Mouse (Mus musculus): Measurements from ENCODE around the gene Cux1. TPM values are rescaled to one million over a fixed set of nuclear protein-coding genes. Genes with fewer than 3 reads are reported as not detected.

Cux1 gene
- total RNA-seq, 2 experiments from 2014 or later = 97.4 to 110 TPM

DNA sequence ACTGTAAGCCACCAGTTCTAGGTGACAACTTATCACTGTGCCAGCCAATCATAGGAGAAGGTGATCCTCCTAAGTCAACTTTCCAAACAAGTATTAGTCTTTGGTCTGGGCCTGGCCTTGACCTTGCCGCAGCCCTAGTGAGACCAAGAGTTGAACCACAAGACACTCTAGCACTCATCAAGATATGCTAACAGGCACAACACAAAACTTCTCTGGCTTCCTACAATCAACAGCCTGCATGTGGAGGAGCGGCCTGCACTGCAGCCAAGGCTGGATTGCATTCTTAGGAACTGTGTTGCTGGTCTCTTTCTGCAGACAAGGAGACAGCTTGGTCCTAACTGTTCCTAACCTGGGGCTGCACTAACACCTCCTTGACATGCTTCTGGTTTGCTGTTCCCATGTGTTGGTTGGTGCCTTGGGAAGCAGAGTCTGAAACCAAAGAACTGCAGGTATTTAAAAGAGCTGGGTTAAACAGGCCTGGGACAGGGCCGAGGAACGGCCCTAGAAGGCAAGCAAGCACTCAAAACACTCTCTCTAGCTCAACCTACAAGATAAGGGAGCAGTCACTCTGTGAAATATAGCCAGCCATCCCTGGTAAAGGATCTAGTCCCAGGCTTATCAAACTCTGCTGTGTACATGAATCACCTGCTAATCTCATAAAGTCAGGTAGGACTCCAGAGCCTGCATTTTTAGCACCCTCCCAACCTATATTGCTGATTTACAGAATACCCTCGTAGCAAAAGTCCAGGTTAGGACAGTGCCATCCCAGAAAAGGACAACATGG lies 27.0 kb downstream of the Cux1 start:
- no peak for DNase-seq

DNA sequence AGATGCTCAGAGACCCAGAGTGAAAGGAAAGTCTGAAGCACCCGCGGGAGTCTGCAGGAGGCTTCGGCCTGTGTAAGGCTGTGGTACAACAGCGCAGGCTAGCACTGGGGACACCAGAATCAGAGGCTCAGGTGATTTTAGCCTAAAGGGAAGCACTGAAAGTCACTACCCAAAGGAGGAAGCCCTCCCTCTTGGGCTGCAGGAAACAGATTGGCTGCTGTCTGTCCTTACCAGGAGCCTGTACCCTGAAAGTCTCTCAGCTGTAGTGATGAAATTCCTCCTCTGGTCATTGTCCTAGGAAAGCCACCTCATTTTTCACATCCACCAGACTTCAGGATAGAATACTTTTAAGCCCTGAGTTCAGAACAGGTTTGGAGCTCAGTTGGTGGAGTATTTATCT lies 30.5 kb downstream of the Cux1 start:
- DNase-seq = no peak

GRCm38 (mm10) chr5:136535976-136536725 lies 31.1 kb downstream of the Cux1 start:
- no peak for DNase-seq

DNA sequence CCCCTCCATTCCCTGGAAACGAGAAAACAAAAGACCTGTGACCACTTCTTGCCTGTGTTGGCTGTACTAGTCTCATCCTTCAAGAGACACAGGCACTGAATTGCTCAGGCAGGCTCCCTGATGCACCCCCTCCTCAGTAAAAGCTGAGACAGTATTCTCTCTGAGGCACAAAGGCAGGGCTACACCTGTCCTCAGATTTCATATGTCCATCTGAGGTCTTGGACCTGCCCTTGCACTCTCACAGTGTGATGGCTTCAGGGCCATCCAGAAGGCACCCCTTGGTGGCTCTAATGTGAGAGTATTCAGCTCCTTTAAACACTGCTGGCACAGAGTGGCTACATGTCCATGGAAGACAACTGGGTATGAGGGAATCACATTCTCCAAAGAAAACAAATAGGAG lies 32.1 kb downstream of the Cux1 start:
- no peak for DNase-seq

DNA sequence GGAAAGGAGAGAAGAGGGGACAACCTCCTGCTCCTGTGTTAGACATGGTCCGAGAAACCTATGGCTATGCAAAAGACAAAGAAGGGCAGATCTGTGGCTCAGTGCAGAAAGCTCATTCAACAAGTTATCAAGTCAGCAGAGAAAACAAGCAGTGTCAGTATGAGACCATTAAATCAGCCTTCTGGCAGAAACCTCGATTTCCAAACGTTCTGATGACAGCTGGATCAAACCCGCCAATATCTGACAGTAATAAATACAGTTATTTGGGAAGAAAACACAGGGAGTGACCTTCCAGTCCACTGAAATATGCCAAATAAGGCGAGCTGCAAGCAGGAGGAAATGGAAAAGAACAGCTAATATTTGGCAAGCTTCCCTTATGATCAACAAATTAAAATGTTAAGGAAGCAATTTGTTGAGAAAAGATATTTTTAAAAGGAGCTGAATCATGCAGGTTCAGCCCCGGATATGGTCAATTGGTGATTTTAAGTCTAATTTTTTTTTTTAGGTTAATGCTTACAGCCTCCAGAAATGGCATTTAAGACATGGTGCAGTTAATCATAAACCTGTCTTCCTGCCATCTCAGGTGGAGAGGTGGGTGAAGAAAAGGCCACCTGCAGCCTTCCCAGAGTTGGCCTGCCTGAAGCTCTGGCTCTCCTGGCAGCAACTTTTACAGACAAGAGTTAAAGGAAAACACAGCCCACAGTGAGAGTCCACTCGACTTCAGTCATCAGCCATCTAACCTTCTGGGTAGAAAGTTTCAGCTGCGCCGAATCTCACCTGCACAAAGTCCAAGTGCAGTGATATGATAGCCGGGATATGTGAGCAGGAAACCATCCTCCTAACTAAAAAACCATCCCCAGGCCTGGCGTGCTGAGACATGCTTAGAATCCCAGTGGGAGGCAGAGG lies 33.7 kb downstream of the Cux1 start:
- no peak for DNase-seq

GRCm38 (mm10) chr5:136531674-136532365 lies 35.5 kb downstream of the Cux1 start:
- DNase-seq = no peak

DNA sequence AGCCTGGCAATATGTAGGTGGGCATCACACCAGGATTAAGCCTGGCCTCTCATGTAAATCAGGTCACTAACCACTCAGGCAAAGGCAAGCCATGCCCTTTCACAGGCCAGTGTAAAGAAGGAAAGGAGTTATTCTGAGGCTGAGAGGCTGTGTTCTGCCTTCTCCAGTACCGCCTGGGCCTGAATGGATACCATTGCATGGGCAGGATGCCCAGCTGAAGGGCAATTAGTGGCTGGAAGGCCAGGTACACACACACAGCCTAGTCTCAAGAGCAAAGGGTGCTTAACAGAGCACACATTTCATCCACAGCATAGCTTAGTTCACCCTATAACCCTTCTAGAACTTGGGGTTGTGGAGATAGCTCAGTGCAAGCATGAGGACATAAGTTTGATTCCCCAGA lies 36.4 kb downstream of the Cux1 start:
- DNase-seq = no peak

GRCm38 (mm10) chr5:136529165-136529564 lies 38.1 kb downstream of the Cux1 start:
- DNase-seq = peak in 1 of 2 experiments; percentile 39

DNA sequence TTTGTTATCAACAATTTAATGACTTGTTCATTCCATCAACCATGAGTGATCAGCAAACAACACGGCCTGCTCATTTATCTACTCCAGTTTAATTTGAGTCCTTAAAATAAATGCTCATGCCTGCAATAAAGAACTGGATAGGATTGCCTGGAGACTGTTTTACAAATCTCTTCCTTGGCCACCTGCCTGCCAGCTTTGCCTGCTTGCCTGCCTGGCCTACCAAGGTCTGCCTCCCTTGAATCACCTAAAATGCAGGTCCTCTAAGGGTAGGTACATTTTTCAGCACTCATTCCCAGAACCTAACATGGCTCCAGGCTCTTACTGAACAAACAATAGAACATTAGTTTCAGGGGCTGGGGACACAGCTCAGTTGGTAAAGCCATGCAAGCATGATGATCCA lies 39.4 kb downstream of the Cux1 start:
- DNase-seq = no peak

- DNase-seq = no peak
Observed at GRCm38 (mm10) chr5:136526545-136526909, 40.8 kb downstream of the Cux1 start.

DNA sequence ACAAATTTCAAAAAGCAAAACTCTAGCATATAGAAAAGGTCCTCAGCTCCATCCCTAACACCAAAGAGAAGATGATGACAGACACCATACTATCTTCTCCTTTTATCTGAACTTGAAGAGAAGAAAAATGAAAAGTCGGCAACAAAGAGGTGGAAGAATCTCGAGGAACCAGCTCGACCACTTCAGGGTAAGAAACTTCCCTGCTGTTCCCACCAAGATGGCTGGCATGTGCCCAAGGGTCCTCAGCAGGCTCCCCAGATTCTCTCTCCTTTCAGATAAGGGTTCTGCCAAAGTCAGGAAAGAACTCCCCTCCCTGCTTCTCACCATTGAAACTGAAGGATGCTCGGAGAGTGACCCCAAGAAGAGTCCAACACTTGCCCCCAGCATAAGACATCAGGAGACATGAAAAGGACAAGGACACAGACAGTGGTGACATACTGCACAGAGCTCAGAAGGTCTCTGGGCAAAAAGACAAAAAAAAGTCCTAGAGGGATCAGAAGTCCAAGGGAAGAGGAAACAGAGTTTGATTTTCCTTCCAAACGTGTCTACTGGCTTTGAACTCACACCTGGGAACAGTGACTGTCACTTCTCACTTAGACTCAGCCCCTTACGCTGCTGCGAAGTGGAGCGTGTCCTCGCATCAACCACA lies 41.3 kb downstream of the Cux1 start:
- DNase-seq = no peak

GRCm38 (mm10) chr5:136522843-136523463 lies 44.3 kb downstream of the Cux1 start:
- DNase-seq = peak in 1 of 2 experiments; percentile 30

DNA sequence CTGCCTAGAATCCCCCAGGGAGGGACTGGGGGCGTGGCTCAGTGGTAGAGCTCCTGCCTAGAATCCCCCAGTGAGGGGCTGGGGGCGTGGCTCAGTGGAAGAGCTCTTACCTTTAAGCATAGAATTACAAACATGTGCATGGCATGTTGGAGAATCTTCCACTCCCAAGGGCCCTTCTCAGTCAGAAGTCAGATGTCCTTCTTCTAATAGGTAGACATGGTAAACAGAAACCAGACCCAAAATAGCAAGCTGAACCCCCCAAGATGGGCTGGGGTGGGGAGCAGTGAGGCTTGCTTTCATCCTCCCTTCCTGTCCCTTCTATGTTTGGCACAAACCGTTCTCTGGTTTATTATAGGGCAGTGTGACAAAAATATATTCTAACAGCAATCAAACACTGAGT lies 45.6 kb downstream of the Cux1 start:
- no peak for DNase-seq

- no peak for DNase-seq
Observed at GRCm38 (mm10) chr5:136518648-136519437, 48.4 kb downstream of the Cux1 start.

DNA sequence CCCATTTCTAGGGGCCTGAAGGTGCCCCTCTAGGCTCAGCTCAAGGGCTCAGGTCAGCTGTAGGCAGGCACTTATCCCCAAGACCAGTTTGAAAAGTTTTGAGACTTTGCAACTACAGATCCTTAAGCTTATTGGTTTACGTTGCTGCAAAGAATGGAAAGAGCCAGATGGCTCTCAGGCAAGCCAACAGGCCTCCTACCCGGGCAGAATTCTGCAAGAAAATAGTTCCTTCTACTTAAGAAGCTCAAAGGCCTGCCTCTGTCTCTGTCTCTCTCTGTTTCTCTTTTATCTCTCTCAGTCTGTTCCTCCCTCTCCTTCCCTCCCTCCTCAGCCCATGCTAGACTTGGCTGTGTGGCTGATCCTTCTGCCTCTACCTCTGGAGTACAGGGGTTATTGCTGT lies 49.8 kb downstream of the Cux1 start:
- no peak for DNase-seq

- DNase-seq = no peak
Observed at GRCm38 (mm10) chr5:136516593-136516992, 50.7 kb downstream of the Cux1 start.

- DNase-seq = no peak
Observed at GRCm38 (mm10) chr5:136514049-136514677, 53.1 kb downstream of the Cux1 start.

- DNase-seq = no peak
Observed at GRCm38 (mm10) chr5:136512103-136512674, 55.1 kb downstream of the Cux1 start.

DNA sequence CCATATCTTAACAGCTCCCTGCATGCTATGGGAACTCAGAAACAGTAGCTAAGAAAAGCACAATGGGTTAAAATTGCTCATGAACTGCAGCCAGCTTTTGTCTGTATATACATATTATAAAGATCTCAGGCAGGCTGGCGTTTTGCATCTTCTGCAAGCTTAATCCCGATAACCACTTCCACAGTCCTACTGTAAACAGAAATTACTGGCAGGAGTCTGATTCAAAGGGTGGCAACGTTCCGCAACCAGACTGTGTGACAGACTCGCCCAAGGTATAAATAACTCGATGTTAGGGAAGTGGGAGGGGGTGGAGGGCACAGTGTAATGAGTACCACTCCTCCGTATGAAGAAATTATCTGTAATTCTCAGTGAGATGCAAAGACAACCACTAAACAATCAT lies 55.9 kb downstream of the Cux1 start:
- no peak for DNase-seq

Data from adrenal gland, postnatal 36 days (tissue).